Mouse (Mus musculus) heart, embryonic 10.5 days (tissue): ENCODE data around the gene Hdx. TPM values are rescaled to one million over a fixed set of nuclear protein-coding genes. Genes with fewer than 3 reads are reported as not detected.

ENCODE experiments used
- polyA plus RNA-seq: library from polyadenylated mRNA; unstranded; fragments of >200 nt; fragmentation: Nextera tagmentation; extraction: Ambion mirVana; gene quantifications from 2 replicates; pipeline ENCODE4 v1.2.1, GENCODE M21; 2016

Gene Hdx
- polyA plus RNA-seq, 1 experiment from 2014 or later: 1.2 TPM

Other genes starting within 250 kb of the Hdx start
- 29.7 and 39.7 TPM in 2 replicates for gene Rps6ka6, start 159.1 kb downstream of the Hdx start, polyA plus RNA-seq
- gene Gm45194, start 194.3 kb upstream of the Hdx start, polyA plus RNA-seq: 0.37 and 0.39 TPM in 2 replicates